Mouse (Mus musculus): Measurements from ENCODE around the gene Adar. TPM values are rescaled to one million over a fixed set of nuclear protein-coding genes. Genes with fewer than 3 reads are reported as not detected.
"Not testable (repeated sequence)": the region's sequence is repeated elsewhere in the genome, so short reads cannot be mapped to it uniquely, and the experiment has no call there.

Gene Adar
- polyA plus RNA-seq, 1 experiment from 2014 or later: 10.4 TPM

DNA sequence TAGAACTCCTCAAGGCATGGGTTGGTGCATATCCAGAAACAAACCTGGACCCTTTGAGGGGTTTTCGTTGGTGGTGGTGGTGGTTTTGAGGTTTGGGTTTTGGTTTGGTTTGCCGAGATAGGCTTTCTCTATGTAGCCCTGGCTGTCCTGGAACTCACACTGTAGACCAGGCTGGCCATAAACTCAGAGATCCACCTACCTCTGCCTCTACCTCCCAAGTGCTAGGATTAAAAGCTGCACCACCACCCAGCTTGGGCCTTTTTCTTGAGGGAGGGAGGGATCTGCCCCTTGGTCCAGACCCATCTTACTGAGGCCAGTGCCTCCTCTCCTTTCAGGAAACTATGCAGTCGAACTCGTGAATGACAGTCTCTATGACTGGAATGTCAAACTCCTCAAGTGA lies 65.3 kb downstream of the Adar start:
- WGBS (ENCODE audit: insufficient replicate concordance): 68% methylated on average over 4 of the region's 4 CpGs
- no peaks in the 10 kb centered on the region for H3K27me3 ChIP-seq (replicated peaks)

DNA sequence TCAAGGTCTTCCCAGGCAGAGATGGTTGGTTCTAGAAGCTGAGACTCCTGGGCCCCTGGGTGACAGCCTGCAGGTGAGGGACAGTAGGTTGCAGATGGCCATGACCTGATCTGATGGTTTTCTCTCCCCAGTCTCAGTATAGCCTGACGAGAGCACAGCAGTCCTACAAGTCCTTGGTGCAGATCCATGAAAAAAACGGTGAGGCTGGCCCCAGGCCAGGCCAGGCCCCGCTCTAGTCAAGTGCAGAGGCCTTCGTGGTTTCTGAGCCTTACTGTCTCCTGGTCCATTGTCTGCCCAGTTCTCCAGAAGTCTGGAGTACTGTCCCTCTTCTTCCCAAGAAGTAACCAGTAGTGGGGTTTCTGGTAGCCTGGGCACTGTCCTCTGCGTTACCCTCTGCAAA lies 66.8 kb downstream of the Adar start:
- H3K9me3 ChIP-seq (replicated peaks): no peaks in the 10 kb centered on the region
- H3K36me3 ChIP-seq: peaks cover 74% of the 10 kb centered on the region
- H3K9ac ChIP-seq: no peak overlapping the region
- H3K4me3 ChIP-seq: no peak overlapping the region
- 0 out of 2 replicates have a peak, but pooled peaks cover 6% of the 10 kb centered on the region for H3K4me1 ChIP-seq
- ATAC-seq: no peak
- no peak overlapping the region for H3K4me2 ChIP-seq
- no peak overlapping the region for H3K27ac ChIP-seq
- 0 out of 2 replicates have a peak, but pooled peaks cover 6% of the 10 kb centered on the region for H3K27me3 ChIP-seq (replicated peaks)
- WGBS (ENCODE audit: insufficient replicate concordance): 79% methylated on average over 5 of the region's 5 CpGs

More for the DNA sequence above, 65.3 kb downstream of the Adar start:
- no peak overlapping the region for H3K4me2 ChIP-seq
- H3K4me1 ChIP-seq: peaks cover 11% of the 10 kb centered on the region
- no peak overlapping the region for H3K27ac ChIP-seq
- ATAC-seq: no peak
- peaks cover 86% of the 10 kb centered on the region for H3K36me3 ChIP-seq
- H3K9me3 ChIP-seq (replicated peaks): no peaks in the 10 kb centered on the region
- H3K4me3 ChIP-seq: no peak overlapping the region
- no peak overlapping the region for H3K9ac ChIP-seq

DNA sequence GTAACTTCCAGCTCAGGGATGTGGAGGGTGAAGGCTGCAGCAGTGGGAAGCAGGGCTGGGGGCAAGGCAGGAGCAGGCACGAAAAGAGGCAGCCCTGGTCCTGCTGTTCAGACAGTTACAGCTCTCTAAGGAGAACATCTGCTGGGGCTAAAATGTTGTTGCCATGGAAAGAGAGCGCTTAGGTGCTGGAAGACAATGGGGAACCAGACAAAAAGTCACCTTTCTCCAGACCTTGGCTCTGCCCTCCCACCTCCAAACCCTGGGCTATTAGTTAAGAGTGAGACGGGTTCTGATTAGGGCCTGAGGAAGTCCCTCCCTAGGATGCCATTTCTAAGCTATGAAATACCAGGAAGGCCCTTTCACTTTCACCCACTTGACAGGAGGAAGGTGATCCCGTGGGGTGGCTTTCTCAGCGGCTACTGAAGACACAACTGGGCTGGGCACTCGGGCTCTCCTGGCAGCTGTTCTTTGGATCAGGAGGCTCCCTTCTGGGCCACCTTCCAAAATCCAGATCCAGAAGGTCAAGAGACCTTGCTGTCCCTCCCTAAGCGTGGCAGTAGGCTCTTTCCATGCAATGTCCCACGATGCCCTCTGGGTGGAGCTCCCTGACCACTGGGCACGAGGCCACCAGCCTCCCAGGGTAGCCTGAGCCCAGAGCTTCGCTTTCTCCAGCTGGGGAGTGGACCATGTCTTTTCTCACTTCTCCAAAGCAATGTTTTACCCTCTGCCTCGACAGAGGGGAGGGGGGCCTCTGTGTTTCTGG lies 70.3 kb downstream of the Adar start:
- no peak overlapping the region for H3K9ac ChIP-seq

DNA sequence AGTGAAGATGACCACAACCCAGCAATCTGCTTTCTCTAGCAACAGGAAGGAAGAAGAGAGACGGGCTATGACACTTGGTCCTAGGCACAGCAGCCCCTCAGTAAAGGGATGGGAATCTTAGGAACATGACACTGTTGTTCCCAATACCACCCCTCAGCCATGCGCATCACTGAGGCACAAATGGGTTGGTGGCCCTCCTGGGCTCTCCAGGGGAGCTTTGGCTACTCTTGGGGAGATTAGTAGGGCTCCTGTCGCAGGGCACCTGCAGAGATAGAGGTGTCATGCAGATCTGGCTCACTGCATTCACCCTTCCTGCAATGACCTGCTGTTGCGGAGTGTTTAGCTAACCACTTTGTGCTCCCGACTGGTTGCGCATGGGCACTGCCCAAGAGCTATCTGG lies 71.5 kb downstream of the Adar start:
- Histone ChIP-seq H3K9me3 (replicated peaks) (no peaks in the 10 kb centered on the region), H3K4me1 (0 out of 2 replicates have a peak, but pooled peaks cover 6% of the 10 kb centered on the region), H3K27me3 (replicated peaks) (peaks cover 28% of the 10 kb centered on the region; the same call in 1 of the 2 replicates), H3K9ac (no peak overlapping the region), H3K36me3 (peaks cover 28% of the 10 kb centered on the region), H3K4me2 (no peak overlapping the region), H3K27ac (no peak overlapping the region), H3K4me3 (no peak overlapping the region)
- ATAC-seq: no peak
- 62% methylated on average over 6 of the region's 6 CpGs for whole genome bisulfite sequencing (ENCODE audit: insufficient replicate concordance)

More for the DNA sequence above, 70.3 kb downstream of the Adar start:
- H3K4me3 ChIP-seq: no peak overlapping the region; the same call in 1 of the 2 replicates
- H3K36me3 ChIP-seq: peaks cover 39% of the 10 kb centered on the region
- H3K4me2 ChIP-seq: peak overlapping the region; percentile 34
- 0 out of 2 replicates have a peak, but pooled peaks cover 6% of the 10 kb centered on the region for H3K4me1 ChIP-seq
- 13% methylated on average over 11 of the region's 11 CpGs for WGBS (ENCODE audit: insufficient replicate concordance)
- no peaks in the 10 kb centered on the region for H3K9me3 ChIP-seq (replicated peaks)
- ATAC-seq: no peak
- no peak overlapping the region for H3K27ac ChIP-seq
- H3K27me3 ChIP-seq (replicated peaks): peaks cover 28% of the 10 kb centered on the region; the same call in 1 of the 2 replicates

DNA sequence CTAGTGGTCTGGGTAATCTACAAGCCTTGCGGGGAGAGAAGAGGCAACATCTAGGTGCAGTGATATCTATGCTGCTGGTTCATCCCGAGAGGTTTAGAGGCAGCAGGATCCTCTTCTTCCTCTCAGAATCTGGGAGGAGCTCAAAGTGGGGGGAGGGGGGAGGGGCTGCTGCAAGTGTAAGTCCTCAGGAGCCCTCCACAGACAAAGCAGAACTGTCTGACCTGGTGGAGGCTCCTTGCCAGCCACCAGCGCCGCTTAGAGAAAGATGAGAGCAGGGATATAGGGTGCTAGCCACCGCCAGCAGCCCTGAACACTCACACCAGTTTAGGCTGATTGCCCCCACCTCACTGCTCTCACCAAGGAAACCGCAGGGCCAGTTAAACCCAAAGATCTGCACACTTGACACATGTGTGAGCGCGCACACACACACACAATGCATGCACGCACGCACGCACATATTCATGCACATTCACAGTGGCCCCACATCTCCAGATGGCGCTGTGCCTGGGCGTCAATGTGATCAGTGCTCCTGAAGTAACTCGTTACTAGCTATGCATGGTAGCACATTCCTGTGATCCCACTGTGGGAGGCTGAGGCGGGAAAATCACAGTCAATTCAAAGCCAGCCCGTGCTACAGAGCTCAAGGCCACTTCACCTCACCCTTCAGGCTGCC lies 74.0 kb downstream of the Adar start:
- Histone ChIP-seq H3K27ac (no peak overlapping the region), H3K9me3 (replicated peaks) (no peaks in the 10 kb centered on the region), H3K9ac (no peak overlapping the region), H3K36me3 (peaks cover 2% of the 10 kb centered on the region), H3K4me3 (no peak overlapping the region), H3K4me1 (0 out of 2 replicates have a peak, but pooled peaks cover 6% of the 10 kb centered on the region), H3K4me2 (no peak overlapping the region), H3K27me3 (replicated peaks) (peaks cover 28% of the 10 kb centered on the region; the same call in 1 of the 2 replicates)
- ATAC-seq: no peak
- 60% methylated on average over 16 of the region's 16 CpGs for WGBS (ENCODE audit: insufficient replicate concordance)

DNA sequence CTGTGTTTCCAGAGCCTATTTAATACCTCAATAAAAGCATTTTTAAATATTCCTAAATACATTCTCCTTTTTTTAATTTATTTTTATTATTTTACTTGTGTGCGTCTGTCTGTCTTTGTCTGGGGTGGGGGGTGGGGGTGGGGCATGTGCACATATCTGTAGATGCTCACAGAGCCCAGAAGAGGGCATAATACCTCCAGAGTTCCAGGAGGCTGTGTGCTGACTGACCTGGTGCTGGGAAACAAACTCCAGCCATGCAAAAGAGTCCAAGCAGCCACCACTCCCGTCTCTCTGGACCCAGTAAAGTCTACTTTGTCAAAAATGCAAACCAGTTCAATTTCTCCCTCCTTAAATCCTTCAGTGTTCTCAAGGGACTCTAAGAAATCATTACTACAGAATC lies 79.8 kb downstream of the Adar start:
- Histone ChIP-seq H3K4me2 (no peak overlapping the region), H3K4me3 (no peak overlapping the region), H3K4me1 (peaks cover 3% of the 10 kb centered on the region; the same call in 1 of the 2 replicates), H3K27ac (no peak overlapping the region), H3K36me3 (no peaks in the 10 kb centered on the region), H3K9ac (no peak overlapping the region), H3K9me3 (replicated peaks) (no peaks in the 10 kb centered on the region), H3K27me3 (replicated peaks) (0 out of 2 replicates have a peak, but pooled peaks cover 3% of the 10 kb centered on the region)
- 48% methylated on average over 2 of the region's 2 CpGs for WGBS (ENCODE audit: insufficient replicate concordance)
- ATAC-seq: no peak

DNA sequence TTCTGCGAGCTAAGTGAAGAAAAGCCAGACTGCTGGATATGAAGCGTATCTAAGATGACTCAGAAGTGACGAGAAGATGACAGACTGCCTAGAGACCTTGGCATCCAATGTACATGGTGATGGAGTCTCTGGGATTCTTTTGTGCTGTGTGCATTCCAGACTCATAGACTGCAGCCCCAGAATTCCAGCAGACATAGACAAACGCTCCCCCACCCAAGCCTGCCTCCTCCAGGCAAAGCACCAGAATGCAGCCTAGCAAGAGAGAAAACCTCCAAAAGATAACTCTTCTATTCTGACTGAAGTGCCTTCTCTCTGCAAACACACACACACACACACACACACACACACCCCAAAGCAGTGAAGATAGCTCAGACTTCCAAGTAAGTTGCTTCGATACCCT lies 80.9 kb downstream of the Adar start:
- Histone ChIP-seq H3K27ac (no peak overlapping the region), H3K36me3 (no peaks in the 10 kb centered on the region), H3K27me3 (replicated peaks) (0 out of 2 replicates have a peak, but pooled peaks cover 3% of the 10 kb centered on the region), H3K4me2 (no peak overlapping the region), H3K9ac (no peak overlapping the region), H3K4me3 (no peak overlapping the region), H3K9me3 (replicated peaks) (no peaks in the 10 kb centered on the region), H3K4me1 (peaks cover 4% of the 10 kb centered on the region; the same call in 1 of the 2 replicates)
- WGBS (ENCODE audit: insufficient replicate concordance): 61% methylated on average over 5 of the region's 5 CpGs
- no peak for ATAC-seq

DNA sequence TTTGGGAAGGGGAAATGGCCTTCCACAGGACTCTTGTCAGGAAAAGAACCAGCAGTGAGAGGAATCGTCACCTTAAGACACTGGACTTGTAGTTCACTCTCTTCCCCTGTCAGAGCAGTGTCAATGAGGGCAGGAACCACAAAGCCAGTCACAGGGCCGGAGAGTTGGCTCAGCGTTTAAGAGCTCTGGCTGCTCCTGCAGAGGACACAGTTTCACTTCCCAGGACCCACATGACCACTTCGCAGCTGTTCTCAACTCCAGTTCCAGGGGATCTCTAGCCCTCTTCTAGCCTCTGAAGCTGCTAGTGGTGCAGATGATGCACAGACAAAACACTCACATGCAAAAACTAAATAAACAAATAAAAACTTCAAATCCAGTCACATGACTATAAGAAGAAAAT lies 81.5 kb downstream of the Adar start:
- Histone ChIP-seq H3K27me3 (replicated peaks) (0 out of 2 replicates have a peak, but pooled peaks cover 3% of the 10 kb centered on the region), H3K9ac (no peak overlapping the region), H3K4me1 (peaks cover 4% of the 10 kb centered on the region; the same call in 1 of the 2 replicates), H3K4me2 (no peak overlapping the region), H3K36me3 (no peaks in the 10 kb centered on the region), H3K4me3 (no peak overlapping the region), H3K27ac (no peak overlapping the region), H3K9me3 (replicated peaks) (no peaks in the 10 kb centered on the region)
- 28% methylated on average over 4 of the region's 4 CpGs for WGBS (ENCODE audit: insufficient replicate concordance)
- ATAC-seq: no peak

DNA sequence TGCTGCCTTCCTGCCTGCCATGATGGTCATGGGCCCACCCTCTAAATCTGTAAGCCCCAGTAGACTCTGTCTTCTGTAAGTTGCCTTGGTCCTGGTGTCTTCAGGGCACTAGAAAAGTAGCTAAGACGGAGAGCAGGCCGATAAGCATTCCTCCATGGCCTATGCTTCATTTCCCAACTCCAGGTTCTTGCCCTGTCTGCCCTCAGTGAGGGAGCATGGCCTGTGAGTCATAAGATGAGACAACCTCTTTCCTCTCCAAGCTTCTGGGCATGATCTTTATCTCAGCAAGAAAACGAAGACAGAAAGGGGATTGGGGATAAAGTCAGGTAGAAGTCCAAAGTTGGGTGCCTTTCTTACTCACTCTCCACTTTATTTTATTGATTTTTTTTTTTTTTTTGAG lies 83.7 kb downstream of the Adar start:
- Histone ChIP-seq H3K4me2 (no peak overlapping the region), H3K27me3 (replicated peaks) (0 out of 2 replicates have a peak, but pooled peaks cover 3% of the 10 kb centered on the region), H3K9ac (no peak overlapping the region), H3K27ac (no peak overlapping the region), H3K36me3 (no peaks in the 10 kb centered on the region), H3K9me3 (replicated peaks) (no peaks in the 10 kb centered on the region), H3K4me3 (no peak overlapping the region), H3K4me1 (peaks cover 4% of the 10 kb centered on the region; the same call in 1 of the 2 replicates)
- ATAC-seq: no peak
- 56% methylated on average over 3 of the region's 3 CpGs for WGBS (ENCODE audit: insufficient replicate concordance)

DNA sequence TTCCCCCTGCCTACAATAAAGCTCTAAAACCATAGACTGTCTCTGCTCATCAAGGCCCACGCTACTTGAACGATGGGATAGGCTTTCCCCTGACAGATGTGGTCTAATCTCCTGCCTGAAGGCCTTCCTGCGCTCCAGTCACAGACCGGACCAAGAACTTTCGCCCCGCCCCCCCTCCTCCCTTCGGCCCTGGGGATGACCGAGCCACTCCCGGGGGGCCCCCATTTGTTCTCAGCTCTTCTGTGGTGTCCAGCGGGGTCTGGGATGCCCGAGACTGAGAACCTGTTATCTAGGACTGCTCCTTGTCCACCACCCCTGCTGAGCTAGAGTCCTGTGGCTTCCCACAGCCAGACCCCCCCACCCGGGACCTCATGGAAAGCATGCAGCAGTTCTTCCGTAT lies 84.7 kb downstream of the Adar start:
- ATAC-seq: peak; percentile 18; the same call in 1 of the 2 replicates
- H3K36me3 ChIP-seq: no peaks in the 10 kb centered on the region
- whole genome bisulfite sequencing (ENCODE audit: insufficient replicate concordance): 12% methylated on average over 13 of the region's 13 CpGs
- H3K27ac ChIP-seq: no peak overlapping the region
- no peak overlapping the region for H3K9ac ChIP-seq
- peaks cover 4% of the 10 kb centered on the region; the same call in 1 of the 2 replicates for H3K4me1 ChIP-seq
- H3K9me3 ChIP-seq (replicated peaks): no peaks in the 10 kb centered on the region
- H3K4me2 ChIP-seq: peak overlapping the region; percentile 27
- H3K4me3 ChIP-seq: no peak overlapping the region
- 0 out of 2 replicates have a peak, but pooled peaks cover 3% of the 10 kb centered on the region for H3K27me3 ChIP-seq (replicated peaks)

DNA sequence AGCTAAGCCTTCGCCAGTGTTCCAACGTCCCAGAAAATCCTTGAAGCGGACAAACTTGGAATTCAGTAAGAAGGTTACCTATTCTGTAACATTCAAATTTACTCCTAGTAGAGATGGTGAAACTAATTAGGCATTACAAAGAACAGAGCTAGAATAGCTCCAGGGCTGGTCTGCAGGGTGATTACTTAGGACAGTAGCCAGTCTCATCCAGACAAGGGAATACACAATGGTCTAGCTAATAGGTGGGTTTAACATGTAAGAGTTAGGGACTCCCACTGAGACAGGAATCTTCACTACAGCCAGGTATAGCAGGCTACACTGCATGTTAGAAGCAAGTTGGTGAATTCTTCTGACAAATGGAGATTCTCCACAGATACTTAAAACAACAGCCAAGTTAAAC lies 85.3 kb downstream of the Adar start:
- H3K9ac ChIP-seq; H3K27me3 ChIP-seq (replicated peaks); H3K27ac ChIP-seq; H3K9me3 ChIP-seq (replicated peaks); H3K4me1 ChIP-seq; H3K36me3 ChIP-seq; H3K4me2 ChIP-seq; ATAC-seq; H3K4me3 ChIP-seq: not testable (repeated sequence)
- WGBS (ENCODE audit: insufficient replicate concordance): 45% methylated on average over 3 of the region's 3 CpGs
